Mouse (Mus musculus) spleen, adult 2 months (tissue): ENCODE data around the gene Wdpcp. TPM values are rescaled to one million over a fixed set of nuclear protein-coding genes. Genes with fewer than 3 reads are reported as not detected.

ENCODE experiments used
- DNase-seq, 2 experiments: peaks; one replicate each; pipeline versions ENCODE4 v3.0.0 to v3.0.0-alpha.2; 2012 to 2021; ENCODE audit warnings: low spot score in 2 of 2, low read depth in 1 of 2
- H3K27ac ChIP-seq: fragments of 200-500 bp; 2 replicates; pipeline ENCODE4 v1.5.1; 2012; ENCODE audit warnings: low read length, inconsistent platforms; ENCODE audit not compliant: insufficient read depth
- H3K27me3 ChIP-seq: fragments of 200-500 bp; 2 replicates; pipeline ENCODE4 v1.6.1; 2012; ENCODE audit warnings: mild to moderate bottlenecking, moderate library complexity, low read length, inconsistent platforms; ENCODE audit not compliant: control insufficient read depth, insufficient read depth
- H3K36me3 ChIP-seq: fragments of 200-500 bp; 2 replicates; pipeline ENCODE4 v1.6.1; 2012; ENCODE audit warnings: mild to moderate bottlenecking, low read length, inconsistent platforms; ENCODE audit not compliant: control insufficient read depth, insufficient read depth
- H3K4me1 ChIP-seq: fragments of 200-500 bp; 2 replicates; pipeline ENCODE4 v1.6.1; 2011; ENCODE audit warnings: inconsistent platforms; ENCODE audit not compliant: control insufficient read depth, insufficient read depth, insufficient read length
- H3K4me3 ChIP-seq: fragments of 200-500 bp; 2 replicates; pipeline ENCODE4 v1.5.1; 2011; ENCODE audit warnings: mild to moderate bottlenecking, inconsistent platforms; ENCODE audit not compliant: insufficient read depth, insufficient read length; ENCODE audit errors: extremely low read depth
- CTCF ChIP-seq: fragments of 200-500 bp; IDR thresholded peaks from 2 replicates; pipeline ENCODE4 v1.5.1; 2011; ENCODE audit warnings: mild to moderate bottlenecking, inconsistent platforms; ENCODE audit not compliant: insufficient read depth, insufficient read length, insufficient replicate concordance; ENCODE audit errors: extremely low read depth
- POLR2A ChIP-seq: fragments of 200-500 bp; IDR thresholded peaks from 2 replicates; pipeline ENCODE4 v1.6.1; 2011; ENCODE audit warnings: low read depth, low read length, inconsistent platforms
- WGBS: fragments of 180-500 bp; shearing (Covaris S2); methylation state at CpG from one replicate; pipeline ENCODE4 v1.1.7; 2018; 5-methylcytosine and 5-hydroxymethylcytosine counted together
- polyA plus RNA-seq: library from polyadenylated mRNA; depleted of rRNA; stranded (reverse); fragments of >200 nt; gene quantifications from 2 replicates; pipeline ENCODE4 v1.2.3, GENCODE M21; 2012

Wdpcp gene
- polyA plus RNA-seq, 1 experiment = 1.4 TPM

GRCm38 (mm10) chr11:21826521-21826920 is 254.5 kb downstream of the Wdpcp start:
- no peak overlapping the region for H3K4me3 ChIP-seq
- no peaks in the 10 kb centered on the region for H3K4me1 ChIP-seq
- H3K27me3 ChIP-seq = no peaks in the 10 kb centered on the region
- H3K27ac ChIP-seq = no peak overlapping the region
- 89% methylated on average over 1 of the region's 1 CpGs for WGBS
- no peak for TF ChIP-seq CTCF
- no peak for TF ChIP-seq POLR2A
- no peaks in the 10 kb centered on the region for H3K36me3 ChIP-seq
- DNase-seq = no peak

- Histone ChIP-seq H3K36me3 (no peaks in the 10 kb centered on the region), H3K27me3 (no peaks in the 10 kb centered on the region), H3K4me3 (no peak overlapping the region), H3K4me1 (no peaks in the 10 kb centered on the region), H3K27ac (no peak overlapping the region)
- 92% methylated on average over 2 of the region's 2 CpGs for WGBS
- TF ChIP-seq POLR2A (no peak), CTCF (no peak)
- no peak for DNase-seq
Observed at GRCm38 (mm10) chr11:21847040-21847439, 275.0 kb downstream of the Wdpcp start.

GRCm38 (mm10) chr11:21864000-21864399 is 292.0 kb downstream of the Wdpcp start:
- H3K4me1 ChIP-seq = no peaks in the 10 kb centered on the region
- 81% methylated on average over 6 of the region's 6 CpGs for WGBS
- DNase-seq = no peak
- no peaks in the 10 kb centered on the region for H3K36me3 ChIP-seq
- TF ChIP-seq CTCF (no peak), POLR2A (no peak)
- no peaks in the 10 kb centered on the region for H3K27me3 ChIP-seq
- no peak overlapping the region for H3K4me3 ChIP-seq
- H3K27ac ChIP-seq = no peak overlapping the region

- no peaks in the 10 kb centered on the region for H3K4me1 ChIP-seq
- H3K4me3 ChIP-seq = no peak overlapping the region
- H3K36me3 ChIP-seq = no peaks in the 10 kb centered on the region
- TF ChIP-seq CTCF (no peak), POLR2A (no peak)
- WGBS = 86% methylated on average over 6 of the region's 6 CpGs
- DNase-seq = no peak
- no peak overlapping the region for H3K27ac ChIP-seq
- no peaks in the 10 kb centered on the region for H3K27me3 ChIP-seq
Observed at GRCm38 (mm10) chr11:21864516-21864915, 292.5 kb downstream of the Wdpcp start.

GRCm38 (mm10) chr11:21868675-21869074 is 296.6 kb downstream of the Wdpcp start:
- no peak for TF ChIP-seq CTCF
- TF ChIP-seq POLR2A = no peak
- H3K36me3 ChIP-seq = no peaks in the 10 kb centered on the region
- H3K27me3 ChIP-seq = no peaks in the 10 kb centered on the region
- H3K27ac ChIP-seq = no peak overlapping the region
- WGBS = 80% methylated on average over 3 of the region's 3 CpGs
- no peak overlapping the region for H3K4me3 ChIP-seq
- no peaks in the 10 kb centered on the region for H3K4me1 ChIP-seq
- DNase-seq = no peak

GRCm38 (mm10) chr11:21870863-21871262 is 298.8 kb downstream of the Wdpcp start:
- DNase-seq = no peak
- no peaks in the 10 kb centered on the region for H3K27me3 ChIP-seq
- H3K4me3 ChIP-seq = no peak overlapping the region
- H3K4me1 ChIP-seq = no peaks in the 10 kb centered on the region
- WGBS = 89% methylated on average over 1 of the region's 1 CpGs
- TF ChIP-seq CTCF (no peak), POLR2A (no peak)
- H3K27ac ChIP-seq = no peak overlapping the region
- no peaks in the 10 kb centered on the region for H3K36me3 ChIP-seq

GRCm38 (mm10) chr11:21871728-21872127 is 299.7 kb downstream of the Wdpcp start:
- Histone ChIP-seq H3K27me3 (no peaks in the 10 kb centered on the region), H3K4me3 (no peak overlapping the region), H3K4me1 (no peaks in the 10 kb centered on the region), H3K27ac (no peak overlapping the region), H3K36me3 (no peaks in the 10 kb centered on the region)
- 43% methylated on average over 4 of the region's 4 CpGs for WGBS
- no peak for TF ChIP-seq CTCF
- no peak for TF ChIP-seq POLR2A
- DNase-seq = no peak
